Mouse (Mus musculus) bone marrow, adult 2 months (tissue): ENCODE results near the gene Pphln1.

ENCODE experiments used
- CTCF ChIP-seq: fragments of 200-500 bp; IDR thresholded peaks from 2 replicates; pipeline ENCODE4 v1.5.1; 2011; ENCODE audit warnings: low read length, control low read depth; ENCODE audit not compliant: control insufficient read depth, insufficient read depth
- POLR2A ChIP-seq: fragments of 200-500 bp; IDR thresholded peaks from 2 replicates; pipeline ENCODE4 v1.6.1; 2011; ENCODE audit warnings: low read depth, mild to moderate bottlenecking, control low read depth, low read length, borderline replicate concordance; ENCODE audit not compliant: control insufficient read depth

- TF ChIP-seq CTCF, result no peak
- TF ChIP-seq POLR2A, result no peak
Observed at GRCm38 (mm10) chr15:93530703-93531032, 132.5 kb downstream of the Pphln1 start.
